Mouse (Mus musculus) embryonic facial prominence, embryonic 11.5 days (tissue): ENCODE data around the gene Snx29. TPM values are rescaled to one million over a fixed set of nuclear protein-coding genes. Genes with fewer than 3 reads are reported as not detected.

Experiments
- ATAC-seq: fragments of 200-750 bp; cut with Nextera tagmentation; replicated peaks from 2 replicates; pipeline ENCODE4 v1.8.0; 2017; ENCODE audit warnings: low read depth; ENCODE audit not compliant: insufficient number of reproducible peaks, low FRiP score, low TSS enrichment
- DNase-seq: peaks from one replicate; pipeline ENCODE4 v3.0.0-alpha.2; 2015; ENCODE audit warnings: low spot score
- H3K27ac ChIP-seq: fragments of 300-500 bp; sonication (generic); replicated peaks from 2 replicates; pipeline ENCODE4 v1.5.1; 2014; ENCODE audit warnings: mild to moderate bottlenecking, low read depth, low read length, control low read depth
- H3K27me3 ChIP-seq: fragments of 300-500 bp; sonication (generic); 2 replicates; pipeline ENCODE4 v1.6.1; 2014; ENCODE audit warnings: mild to moderate bottlenecking, low read length, moderate library complexity, mixed read lengths; ENCODE audit not compliant: control insufficient read depth, insufficient read depth
- H3K36me3 ChIP-seq: fragments of 300-500 bp; sonication (generic); replicated peaks from 2 replicates; pipeline ENCODE4 v1.6.1; 2014; ENCODE audit warnings: low read depth, mild to moderate bottlenecking, low read length, moderate library complexity, mixed read lengths; ENCODE audit not compliant: control insufficient read depth, insufficient read depth
- H3K4me1 ChIP-seq: fragments of 300-500 bp; sonication (generic); 2 replicates; pipeline ENCODE4 v1.6.1; 2014; ENCODE audit warnings: low read length, mixed read lengths; ENCODE audit not compliant: control insufficient read depth, insufficient read depth
- H3K4me2 ChIP-seq: fragments of 300-500 bp; sonication (generic); 2 replicates; pipeline ENCODE4 v1.6.1; 2014; ENCODE audit warnings: low read depth, mild to moderate bottlenecking, control low read depth, low read length, moderate library complexity
- H3K4me3 ChIP-seq: fragments of 300-500 bp; sonication (generic); 2 replicates; pipeline ENCODE4 v1.5.1; 2014; ENCODE audit warnings: low read depth, low read length, control low read depth
- H3K9ac ChIP-seq: fragments of 300-500 bp; sonication (generic); replicated peaks from 2 replicates; pipeline ENCODE4 v1.6.1; 2014; ENCODE audit warnings: mild to moderate bottlenecking, control low read depth, low read length
- H3K9me3 ChIP-seq: fragments of 300-500 bp; sonication (generic); replicated peaks from 2 replicates; pipeline ENCODE4 v1.6.1; 2016; ENCODE audit warnings: mild to moderate bottlenecking, low read length, inconsistent platforms, mixed read lengths; ENCODE audit not compliant: control insufficient read depth
- WGBS: fragments of 180-500 bp; shearing (Covaris S2); extraction: QIAGEN DNeasy Blood & Tissue Kit; methylation state at CpG from one replicate; pipeline ENCODE4 v1.1.7; 2014; 5-methylcytosine and 5-hydroxymethylcytosine counted together
- polyA plus RNA-seq: library from polyadenylated mRNA; unstranded; fragments of >200 nt; fragmentation: Nextera tagmentation; extraction: Ambion mirVana; gene quantifications from 2 replicates; pipeline ENCODE4 v1.2.1, GENCODE M21; 2014

Snx29 gene
- polyA plus RNA-seq, 1 experiment from 2014 or later: 7.0 TPM

DNA sequence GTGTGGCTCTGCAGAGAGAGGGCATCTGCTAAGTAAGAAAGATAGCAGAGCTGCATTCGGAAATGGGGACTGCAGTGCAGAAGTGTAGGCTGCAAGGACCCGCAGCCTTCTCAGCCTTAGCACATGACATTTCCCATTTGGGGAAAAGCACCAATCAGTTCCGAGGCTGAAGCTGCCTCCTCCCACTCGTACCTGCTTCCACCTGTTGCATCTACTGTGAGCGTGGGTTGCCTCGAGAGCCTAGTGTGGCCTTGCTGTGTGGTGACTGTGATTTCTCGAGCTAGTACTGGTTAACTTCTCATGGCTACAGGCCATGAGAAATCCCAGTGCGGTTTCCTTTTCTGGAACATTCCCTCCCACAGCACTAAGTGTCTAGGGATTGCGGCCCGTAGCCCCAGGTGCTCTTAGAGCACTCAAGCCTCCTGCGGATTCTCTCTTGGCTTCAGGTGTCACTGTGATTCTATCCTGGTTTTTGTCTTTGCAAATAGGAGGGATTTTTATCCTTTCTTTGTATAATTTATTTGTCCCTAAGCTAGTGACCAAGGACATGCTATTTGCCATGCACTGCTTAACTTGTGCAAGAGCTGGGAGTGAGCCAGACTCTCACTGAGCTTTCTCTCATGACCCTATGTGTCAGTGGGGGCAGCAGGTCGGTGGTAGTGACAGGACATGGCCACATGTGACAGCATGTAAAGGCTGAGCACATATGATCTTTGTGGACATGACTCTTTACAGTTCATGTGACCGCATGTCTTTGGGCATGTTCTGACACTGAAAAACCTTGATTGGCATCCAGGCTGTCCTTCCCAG lies 342.4 kb downstream of the Snx29 start:
- H3K4me1 ChIP-seq: no peaks in the 10 kb centered on the region
- DNase-seq (no peak), ATAC-seq (no peak)
- no peak overlapping the region for H3K27ac ChIP-seq
- 80% methylated on average over 13 of the region's 13 CpGs for WGBS
- no peak overlapping the region for H3K9ac ChIP-seq
- H3K4me2 ChIP-seq: no peak overlapping the region
- no peaks in the 10 kb centered on the region for H3K36me3 ChIP-seq
- no peaks in the 10 kb centered on the region for H3K9me3 ChIP-seq
- H3K4me3 ChIP-seq: no peak overlapping the region
- H3K27me3 ChIP-seq: no peaks in the 10 kb centered on the region

DNA sequence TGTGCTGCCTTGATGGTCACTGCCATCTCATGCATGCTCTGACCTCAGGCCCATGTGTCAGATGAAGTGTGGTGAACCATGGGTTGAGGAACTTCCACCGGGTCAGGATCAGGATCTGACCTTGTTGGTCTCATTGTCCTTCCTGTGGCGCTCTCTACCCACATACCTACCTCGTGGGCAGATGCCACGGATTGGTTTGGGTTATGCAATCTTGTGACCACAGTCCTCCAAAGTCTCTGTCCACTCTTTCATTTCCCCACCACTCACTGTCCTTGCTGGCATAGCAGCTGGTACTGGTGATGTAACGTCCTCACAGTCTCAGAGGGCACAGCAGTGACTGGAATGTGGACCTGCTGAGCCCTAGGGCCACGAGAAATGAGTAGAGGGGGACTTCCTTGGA lies 343.2 kb downstream of the Snx29 start:
- H3K27me3 ChIP-seq: no peaks in the 10 kb centered on the region
- no peak overlapping the region for H3K4me2 ChIP-seq
- no peak overlapping the region for H3K27ac ChIP-seq
- H3K36me3 ChIP-seq: no peaks in the 10 kb centered on the region
- WGBS: 82% methylated on average over 6 of the region's 6 CpGs
- H3K4me1 ChIP-seq: no peaks in the 10 kb centered on the region
- no peaks in the 10 kb centered on the region for H3K9me3 ChIP-seq
- no peak overlapping the region for H3K4me3 ChIP-seq
- DNase-seq: no peak
- no peak for ATAC-seq
- no peak overlapping the region for H3K9ac ChIP-seq

- Histone ChIP-seq H3K9me3 (no peaks in the 10 kb centered on the region), H3K27me3 (no peaks in the 10 kb centered on the region), H3K9ac (no peak overlapping the region), H3K4me3 (no peak overlapping the region), H3K4me1 (no peaks in the 10 kb centered on the region), H3K36me3 (no peaks in the 10 kb centered on the region), H3K27ac (no peak overlapping the region), H3K4me2 (no peak overlapping the region)
- ATAC-seq (no peak), DNase-seq (no peak)
- WGBS: 91% methylated on average over 1 of the region's 1 CpGs
Measured at GRCm38 (mm10) chr16:11668375-11668774, 345.7 kb downstream of the Snx29 start.

DNA sequence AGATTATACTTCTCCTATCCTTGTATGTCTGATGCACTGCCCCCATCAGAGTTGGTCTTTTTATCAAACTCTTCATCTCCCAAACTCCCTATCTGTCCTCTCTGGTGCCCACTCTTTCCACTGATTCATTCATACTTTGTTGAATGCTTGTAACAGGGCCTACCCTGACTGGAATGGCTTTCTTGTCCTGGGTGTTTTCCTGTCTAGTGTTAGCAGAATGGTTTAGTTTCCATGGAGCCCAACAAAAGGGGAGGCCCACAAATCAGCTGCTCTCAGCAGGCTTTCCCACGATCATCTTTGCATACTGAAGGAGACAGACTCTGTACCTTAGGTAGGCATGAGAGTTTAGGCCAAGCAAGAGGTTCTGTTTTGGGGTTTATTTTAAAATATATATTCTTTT lies 346.2 kb downstream of the Snx29 start:
- Histone ChIP-seq H3K27me3 (no peaks in the 10 kb centered on the region), H3K4me1 (no peaks in the 10 kb centered on the region), H3K9ac (no peak overlapping the region), H3K27ac (no peak overlapping the region), H3K4me3 (no peak overlapping the region), H3K9me3 (no peaks in the 10 kb centered on the region), H3K36me3 (no peaks in the 10 kb centered on the region), H3K4me2 (no peak overlapping the region)
- DNase-seq: no peak
- no peak for ATAC-seq
- WGBS: 83% methylated on average over 1 of the region's 1 CpGs

DNA sequence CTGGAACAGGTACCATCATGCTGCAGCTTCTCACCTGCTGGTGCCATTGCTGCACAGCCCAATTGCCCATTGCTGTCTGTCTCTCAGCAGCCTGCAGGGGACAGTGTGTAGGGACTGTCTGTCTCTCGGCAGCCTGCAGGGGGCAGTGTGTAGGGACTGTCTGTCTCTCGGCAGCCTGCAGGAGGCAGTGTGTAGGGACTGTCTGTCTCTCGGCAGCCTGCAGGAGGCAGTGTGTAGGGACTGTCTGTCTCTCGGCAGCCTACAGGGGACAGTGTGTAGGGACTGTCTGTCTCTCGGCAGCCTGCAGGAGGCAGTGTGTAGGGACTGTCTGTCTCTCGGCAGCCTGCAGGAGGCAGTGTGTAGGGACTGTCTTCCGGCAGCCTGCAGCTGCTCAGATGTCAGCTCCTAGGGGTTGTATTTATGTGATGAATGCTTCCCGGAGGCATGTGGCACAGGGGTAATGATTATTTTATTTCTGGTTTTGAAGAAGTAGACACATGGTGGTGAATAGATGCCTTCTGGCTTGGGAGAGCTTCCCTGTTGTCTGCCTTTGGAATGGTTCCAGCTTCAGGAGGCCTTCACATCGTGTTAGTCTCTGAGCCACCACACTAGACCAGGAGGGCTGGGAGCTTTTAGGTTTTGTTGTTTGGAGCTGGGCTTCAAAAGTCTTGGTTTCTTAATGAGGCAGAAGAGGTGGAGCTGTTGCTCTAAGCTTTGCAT lies 347.7 kb downstream of the Snx29 start:
- WGBS: 86% methylated on average over 9 of the region's 9 CpGs
- Histone ChIP-seq H3K9me3 (no peaks in the 10 kb centered on the region), H3K27ac (no peak overlapping the region), H3K36me3 (no peaks in the 10 kb centered on the region), H3K27me3 (no peaks in the 10 kb centered on the region), H3K4me3 (no peak overlapping the region), H3K4me1 (no peaks in the 10 kb centered on the region), H3K9ac (no peak overlapping the region), H3K4me2 (no peak overlapping the region)
- no peak for DNase-seq
- ATAC-seq: no peak

DNA sequence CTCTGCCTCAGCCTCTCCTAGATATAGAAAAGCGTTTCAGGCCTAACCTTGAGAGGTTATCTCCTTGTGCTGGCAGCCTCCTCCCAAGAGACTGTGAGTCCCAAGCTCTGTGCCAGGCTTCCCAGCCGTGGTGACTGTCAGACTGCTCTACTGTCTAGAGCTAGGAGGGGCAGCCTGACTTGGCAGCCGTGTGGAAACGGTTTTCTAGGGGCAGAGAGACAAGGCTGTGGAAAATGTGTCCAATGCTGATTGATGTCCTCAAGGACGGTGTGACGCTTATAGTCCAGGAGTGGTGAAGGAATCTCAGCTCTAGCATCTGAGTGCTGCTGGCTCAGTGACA lies 348.2 kb downstream of the Snx29 start:
- DNase-seq (no peak), ATAC-seq (no peak)
- Histone ChIP-seq H3K9me3 (no peaks in the 10 kb centered on the region), H3K4me1 (no peaks in the 10 kb centered on the region), H3K4me3 (no peak overlapping the region), H3K36me3 (no peaks in the 10 kb centered on the region), H3K4me2 (no peak overlapping the region), H3K9ac (no peak overlapping the region), H3K27ac (no peak overlapping the region), H3K27me3 (no peaks in the 10 kb centered on the region)
- WGBS: 87% methylated on average over 6 of the region's 6 CpGs

GRCm38 (mm10) chr16:11676006-11676405 lies 353.3 kb downstream of the Snx29 start:
- Histone ChIP-seq H3K9me3 (no peaks in the 10 kb centered on the region), H3K4me2 (no peak overlapping the region), H3K27ac (no peak overlapping the region), H3K9ac (no peak overlapping the region), H3K4me3 (no peak overlapping the region), H3K4me1 (no peaks in the 10 kb centered on the region), H3K36me3 (no peaks in the 10 kb centered on the region), H3K27me3 (no peaks in the 10 kb centered on the region)
- ATAC-seq (no peak), DNase-seq (no peak)
- 58% methylated on average over 4 of the region's 4 CpGs for WGBS

GRCm38 (mm10) chr16:11685264-11685663 lies 362.6 kb downstream of the Snx29 start:
- Histone ChIP-seq H3K27ac (no peak overlapping the region), H3K36me3 (no peaks in the 10 kb centered on the region), H3K27me3 (no peaks in the 10 kb centered on the region), H3K4me3 (no peak overlapping the region), H3K4me1 (no peaks in the 10 kb centered on the region), H3K4me2 (no peak overlapping the region), H3K9ac (no peak overlapping the region), H3K9me3 (no peaks in the 10 kb centered on the region)
- ATAC-seq: no peak
- no peak for DNase-seq
- 90% methylated on average over 9 of the region's 9 CpGs for WGBS
